Mouse (Mus musculus) testis, adult 2 months (tissue): ENCODE measurements around the gene C87436. TPM values are rescaled to one million over a fixed set of nuclear protein-coding genes. Genes with fewer than 3 reads are reported as not detected.

ENCODE experiments used
- H3K27ac ChIP-seq: fragments of 200-500 bp; 2 replicates; pipeline ENCODE4 v1.5.1; 2012; ENCODE audit warnings: low read depth, low read length; ENCODE audit not compliant: control insufficient read depth, insufficient read depth
- H3K27me3 ChIP-seq: fragments of 200-500 bp; 2 replicates; pipeline ENCODE4 v1.6.1; 2012; ENCODE audit warnings: mild to moderate bottlenecking, low read length, moderate library complexity; ENCODE audit not compliant: control insufficient read depth, insufficient read depth
- H3K36me3 ChIP-seq: fragments of 200-500 bp; 2 replicates; pipeline ENCODE4 v1.6.1; 2012; ENCODE audit warnings: mild to moderate bottlenecking, low read length; ENCODE audit not compliant: control insufficient read depth, insufficient read depth
- H3K4me1 ChIP-seq: fragments of 200-500 bp; 2 replicates; pipeline ENCODE4 v1.6.1; 2012; ENCODE audit warnings: low read length; ENCODE audit not compliant: control insufficient read depth, insufficient read depth
- H3K4me3 ChIP-seq: fragments of 200-500 bp; 2 replicates; pipeline ENCODE4 v1.5.1; 2012; ENCODE audit warnings: low read depth, mild to moderate bottlenecking, low read length, moderate library complexity, mixed read lengths; ENCODE audit not compliant: control insufficient read depth
- CTCF ChIP-seq: fragments of 200-500 bp; IDR thresholded peaks from 2 replicates; pipeline ENCODE4 v1.5.1; 2012; ENCODE audit warnings: low read depth, mild to moderate bottlenecking, inconsistent platforms, low read length, moderate library complexity; ENCODE audit not compliant: control insufficient read depth, insufficient read depth, insufficient replicate concordance
- POLR2A ChIP-seq: fragments of 200-500 bp; IDR thresholded peaks from 2 replicates; pipeline ENCODE4 v1.6.1; 2012; ENCODE audit warnings: low read depth, mild to moderate bottlenecking, inconsistent platforms, low read length, moderate library complexity; ENCODE audit not compliant: control insufficient read depth
- polyA plus RNA-seq: library from polyadenylated mRNA; depleted of rRNA; stranded (reverse); fragments of >200 nt; gene quantifications from 2 replicates; pipeline ENCODE4 v1.2.3, GENCODE M21; 2012

The C87436 gene
- polyA plus RNA-seq, 1 experiment: 77.1 TPM

- no peak for TF ChIP-seq CTCF
- no peak overlapping the region for H3K27ac ChIP-seq
- H3K4me1 ChIP-seq: peaks cover 18% of the 10 kb centered on the region
- no peaks in the 10 kb centered on the region for H3K36me3 ChIP-seq
- no peak overlapping the region for H3K4me3 ChIP-seq
- H3K27me3 ChIP-seq: no peaks in the 10 kb centered on the region
Measured at GRCm38 (mm10) chr6:86474646-86475181, 36.5 kb downstream of the C87436 start.

DNA sequence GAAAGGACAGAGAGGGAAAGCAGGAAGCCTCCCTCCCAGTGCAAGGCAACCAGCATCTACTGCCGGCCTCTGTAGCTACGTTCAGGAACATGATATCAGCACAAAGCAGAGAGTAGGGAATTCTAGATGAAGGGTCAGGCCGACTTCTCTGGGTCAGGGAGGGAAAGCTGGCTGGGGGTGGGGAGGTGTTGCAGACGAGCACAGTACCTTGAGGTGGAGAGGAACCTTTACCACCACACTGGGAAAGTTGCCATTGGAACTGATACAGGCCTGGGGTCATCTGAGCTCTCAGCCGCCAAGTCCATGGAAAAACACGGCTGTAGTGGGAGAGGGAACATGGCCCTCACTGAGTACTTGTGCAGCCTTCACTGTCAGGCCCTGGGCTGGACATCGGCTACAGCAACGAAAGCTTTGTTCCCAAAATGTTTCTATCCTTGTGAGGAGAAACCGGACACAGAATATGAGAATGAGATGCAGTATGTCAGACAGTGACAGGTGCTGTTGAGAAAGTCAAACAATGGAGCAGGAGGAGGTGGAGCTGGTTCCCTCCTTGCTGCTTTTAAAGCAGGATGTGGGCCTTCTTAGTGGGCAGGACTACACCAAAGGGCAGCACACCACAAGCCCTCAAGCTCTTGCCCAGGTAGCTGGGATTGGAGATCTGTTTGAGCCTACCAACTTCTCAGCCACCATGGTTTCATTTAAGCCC, 37.4 kb downstream of the C87436 start:
- Histone ChIP-seq H3K4me1 (peaks cover 18% of the 10 kb centered on the region), H3K27ac (peak overlapping the region; percentile 16; the same call in 1 of the 2 replicates), H3K27me3 (no peaks in the 10 kb centered on the region), H3K4me3 (no peak overlapping the region), H3K36me3 (no peaks in the 10 kb centered on the region)
- no peak for TF ChIP-seq CTCF
- TF ChIP-seq POLR2A: no peak

DNA sequence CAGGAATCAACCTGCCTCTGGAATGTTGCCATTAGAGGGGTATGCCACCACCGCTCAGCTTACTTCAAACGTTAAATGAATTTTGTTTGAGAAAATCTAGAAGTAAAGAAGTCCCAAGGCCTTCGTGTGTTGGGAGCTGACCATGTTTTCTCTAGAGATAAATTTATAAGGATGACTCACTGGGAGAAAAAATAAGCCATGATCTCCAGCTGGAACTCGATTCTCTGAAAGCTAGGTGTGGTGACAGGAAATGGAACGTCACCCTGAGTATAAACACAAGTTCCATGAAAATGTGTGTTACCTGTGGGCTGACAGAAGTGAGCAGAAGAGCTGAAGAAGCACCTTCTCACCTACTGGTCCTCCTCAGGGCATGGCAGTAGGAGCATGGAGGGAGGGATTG, 38.8 kb downstream of the C87436 start:
- TF ChIP-seq POLR2A (no peak), CTCF (no peak)
- H3K4me3 ChIP-seq: no peak overlapping the region
- peaks cover 9% of the 10 kb centered on the region for H3K4me1 ChIP-seq
- no peaks in the 10 kb centered on the region for H3K36me3 ChIP-seq
- H3K27ac ChIP-seq: no peak overlapping the region
- H3K27me3 ChIP-seq: no peaks in the 10 kb centered on the region

DNA sequence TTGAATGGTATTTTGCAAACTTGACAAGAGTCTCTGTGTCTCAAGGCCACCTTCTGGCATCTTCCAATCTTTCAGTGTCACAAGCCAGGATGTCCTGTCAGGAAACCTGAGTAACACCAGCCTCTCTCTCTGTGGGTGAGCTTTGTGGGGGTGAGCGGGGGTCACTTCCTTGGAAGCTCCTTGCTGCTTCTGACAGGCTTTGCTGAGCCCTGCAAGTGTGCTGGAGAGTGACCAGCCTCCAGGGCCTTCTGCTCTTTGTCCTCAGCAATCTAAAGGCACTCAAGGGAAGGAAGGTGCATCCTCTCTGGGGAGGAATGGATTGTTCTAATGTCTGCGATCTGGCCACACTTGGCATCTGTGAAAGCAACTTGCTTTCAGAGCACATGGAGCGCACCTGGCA, 41.1 kb downstream of the C87436 start:
- no peak for TF ChIP-seq CTCF
- Histone ChIP-seq H3K4me3 (no peak overlapping the region), H3K27me3 (no peaks in the 10 kb centered on the region), H3K4me1 (peaks cover 2% of the 10 kb centered on the region; the same call in 1 of the 2 replicates), H3K36me3 (no peaks in the 10 kb centered on the region), H3K27ac (no peak overlapping the region)

- peak overlapping the region; percentile 49; the same call in 1 of the 2 replicates for H3K27ac ChIP-seq
- TF ChIP-seq POLR2A (no peak), CTCF (no peak)
- H3K4me3 ChIP-seq: no peak overlapping the region
- peaks cover 2% of the 10 kb centered on the region; the same call in 1 of the 2 replicates for H3K4me1 ChIP-seq
- no peaks in the 10 kb centered on the region for H3K27me3 ChIP-seq
- H3K36me3 ChIP-seq: no peaks in the 10 kb centered on the region
Measured at GRCm38 (mm10) chr6:86479816-86480188, 41.6 kb downstream of the C87436 start.

GRCm38 (mm10) chr6:86480189-86480831, 42.1 kb downstream of the C87436 start:
- TF ChIP-seq POLR2A (no peak), CTCF (no peak)
- H3K27ac ChIP-seq: peak overlapping the region; percentile 61
- no peaks in the 10 kb centered on the region for H3K36me3 ChIP-seq
- no peaks in the 10 kb centered on the region for H3K27me3 ChIP-seq
- peaks cover under 1% of the 10 kb centered on the region; the same call in 1 of the 2 replicates for H3K4me1 ChIP-seq
- no peak overlapping the region for H3K4me3 ChIP-seq

DNA sequence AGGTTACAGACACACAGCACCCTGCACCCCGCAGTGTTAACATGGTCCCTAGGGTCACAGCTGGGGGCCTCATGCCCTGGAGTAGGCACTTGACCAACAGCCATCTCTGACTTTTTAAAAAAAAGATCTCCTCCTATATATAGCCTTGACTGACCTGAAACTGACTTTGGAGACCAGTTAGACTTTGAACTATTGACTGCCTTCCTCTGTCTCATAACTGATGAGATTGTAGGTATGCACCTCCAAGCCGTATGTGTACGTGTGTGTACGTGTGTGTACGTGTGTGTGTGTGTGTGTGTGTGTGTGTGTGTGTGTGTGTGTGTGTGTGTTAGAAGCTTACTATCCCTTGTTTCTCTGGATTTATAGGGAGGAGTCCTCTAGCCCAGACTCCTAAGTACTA, 43.7 kb downstream of the C87436 start:
- no peak for TF ChIP-seq POLR2A
- TF ChIP-seq CTCF: no peak
- Histone ChIP-seq H3K27ac (no peak overlapping the region), H3K27me3 (no peaks in the 10 kb centered on the region), H3K36me3 (no peaks in the 10 kb centered on the region), H3K4me1 (no peaks in the 10 kb centered on the region), H3K4me3 (no peak overlapping the region)
